In the genomic region with DNA sequence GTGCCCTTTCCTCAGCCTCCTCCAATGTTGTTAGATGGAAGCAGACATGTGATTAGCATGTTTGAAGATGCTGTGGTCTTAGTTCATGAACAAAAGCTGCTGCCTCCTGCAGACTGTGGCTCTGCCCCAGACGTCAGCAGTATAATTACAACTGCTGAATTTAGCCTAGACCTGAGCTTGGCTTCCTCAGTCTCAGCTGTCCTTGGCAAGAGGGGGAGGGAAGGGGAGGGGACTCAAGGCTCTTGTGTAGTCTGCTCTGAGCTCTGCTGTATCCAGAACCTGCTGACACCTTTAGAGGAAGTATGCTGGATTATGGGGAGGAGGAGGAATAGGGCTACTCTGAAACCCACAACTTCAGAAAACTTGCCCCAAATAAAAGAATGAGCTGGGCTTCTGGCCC, we compare ENCODE assay signal across 14 mouse cellular contexts.
DNase-seq lines count a peak whose midpoint lies in the region; ATAC-seq and TF ChIP-seq lines count a peak whose summit lies in the region.
"Had no signal": no experiment of that assay in that cellular context is flagged by ENCODE, and none has a peak within 500 bp of the region (broad histone marks: within the 10 kb centered on the region; RNA-seq: fewer than 3 reads in every experiment).

No protein-coding gene starts in this region.

- no peaks in the 10 kb centered on the region for H3K9me3 ChIP-seq in forebrain, embryonic 10.5 days
- no peaks in the 10 kb centered on the region for H3K9me3 ChIP-seq in forebrain, embryonic 12.5 days
- H3K9me3 ChIP-seq in hindbrain, embryonic 16.5 days (ENCODE audit: control insufficient read depth, low read length) = no peaks in the 10 kb centered on the region
- no peaks in the 10 kb centered on the region for H3K9me3 ChIP-seq in hindbrain, embryonic 14.5 days (ENCODE audit: control insufficient read depth, low read length)
- H3K9me3 ChIP-seq: liver, embryonic 13.5 days; megakaryocyte, embryonic 14.5 days had no signal

- no peak overlapping the region for H3K9ac ChIP-seq in forebrain, embryonic 12.5 days
- no peak overlapping the region for H3K9ac ChIP-seq in hindbrain, embryonic 16.5 days (ENCODE audit: low read depth, low read length)
- no peak overlapping the region for H3K9ac ChIP-seq in hindbrain, embryonic 14.5 days
- H3K9ac ChIP-seq: liver, embryonic 13.5 days had no signal

- H3K27ac ChIP-seq in forebrain, embryonic 10.5 days = peak overlapping the region; percentile 56
- no peak overlapping the region for H3K27ac ChIP-seq in forebrain, embryonic 12.5 days
- no peak overlapping the region for H3K27ac ChIP-seq in hindbrain, embryonic 16.5 days (ENCODE audit: low read depth, low read length)
- no peak overlapping the region for H3K27ac ChIP-seq in hindbrain, embryonic 14.5 days
- peak overlapping the region; percentile 88 for H3K27ac ChIP-seq in olfactory bulb, adult 2 months (ENCODE audit: insufficient read depth, low read depth, low read length)
- H3K27ac ChIP-seq: liver, embryonic 13.5 days had no signal

- H3K36me3 ChIP-seq in forebrain, embryonic 10.5 days (replicated peaks) = no peaks in the 10 kb centered on the region
- no peaks in the 10 kb centered on the region; the same call in 1 of the 2 replicates for H3K36me3 ChIP-seq in forebrain, embryonic 12.5 days (replicated peaks)
- no peaks in the 10 kb centered on the region for H3K36me3 ChIP-seq in hindbrain, embryonic 16.5 days (ENCODE audit: control insufficient read depth, insufficient read depth, low read length)
- no peaks in the 10 kb centered on the region for H3K36me3 ChIP-seq in hindbrain, embryonic 14.5 days (replicated peaks; ENCODE audit: control insufficient read depth, insufficient read depth)
- H3K36me3 ChIP-seq: liver, embryonic 13.5 days had no signal

- no peak for TF ChIP-seq POLR2A in olfactory bulb, adult 2 months (IDR thresholded peaks at IDR 0.05; ENCODE audit: insufficient read depth, low read depth, low read length)

- ATAC-seq in forebrain, embryonic 12.5 days (ENCODE audit: low FRiP score) = no peak
- ATAC-seq in hindbrain, embryonic 16.5 days = peak; percentile 47
- ATAC-seq in hindbrain, embryonic 14.5 days (ENCODE audit: low FRiP score) = no peak

- 21% methylated on average over 1 of the region's 1 CpGs for WGBS in forebrain, embryonic 10.5 days
- 4% methylated on average over 1 of the region's 1 CpGs for WGBS in forebrain, embryonic 12.5 days
- WGBS in hindbrain, embryonic 16.5 days = 12% methylated on average over 1 of the region's 1 CpGs
- WGBS in hindbrain, embryonic 14.5 days = 3% methylated on average over 1 of the region's 1 CpGs
- WGBS in olfactory bulb, adult 2 months = 0% methylated on average over 1 of the region's 1 CpGs

- TF ChIP-seq CTCF in olfactory bulb, adult 2 months (IDR thresholded peaks at IDR 0.05; ENCODE audit: insufficient read depth, low read depth, low read length) = no peak

- no peak for DNase-seq in forebrain, embryonic 10.5 days (ENCODE audit: extremely low spot score, low spot score)
- no peak for DNase-seq in hindbrain, embryonic 14.5 days (ENCODE audit: low spot score)
- peak; percentile 18 for DNase-seq in retina, postnatal 1 day
- DNase-seq in retina, embryonic 14.5 days (ENCODE audit: low spot score) = no peak
- no peak for DNase-seq in kidney, postnatal 14 days
- DNase-seq: cerebellum, adult 18-20 months; embryo, embryonic 11 days; kidney, postnatal 25 days; liver, embryonic 13.5 days; thymus, postnatal 36 days had no signal

- no peak overlapping the region for H3K4me3 ChIP-seq in forebrain, embryonic 10.5 days
- H3K4me3 ChIP-seq in forebrain, embryonic 12.5 days (replicated peaks) = no peak overlapping the region
- no peak overlapping the region for H3K4me3 ChIP-seq in hindbrain, embryonic 16.5 days (ENCODE audit: low read length)
- no peak overlapping the region for H3K4me3 ChIP-seq in hindbrain, embryonic 14.5 days (replicated peaks; ENCODE audit: low read length)
- no peak overlapping the region for H3K4me3 ChIP-seq in olfactory bulb, adult 2 months (ENCODE audit: insufficient read depth, low read depth, low read length)
- H3K4me3 ChIP-seq: liver, embryonic 13.5 days; megakaryocyte, embryonic 14.5 days had no signal

- H3K27me3 ChIP-seq in forebrain, embryonic 10.5 days (ENCODE audit: poor library complexity, severe bottlenecking) = no peaks in the 10 kb centered on the region
- no peaks in the 10 kb centered on the region for H3K27me3 ChIP-seq in forebrain, embryonic 12.5 days
- no peaks in the 10 kb centered on the region for H3K27me3 ChIP-seq in hindbrain, embryonic 16.5 days (replicated peaks; ENCODE audit: control insufficient read depth, insufficient read depth, low read length)
- H3K27me3 ChIP-seq in hindbrain, embryonic 14.5 days (ENCODE audit: control insufficient read depth, insufficient read depth, low read length) = no peaks in the 10 kb centered on the region
- H3K27me3 ChIP-seq: liver, embryonic 13.5 days; megakaryocyte, embryonic 14.5 days had no signal

- H3K4me1 ChIP-seq in forebrain, embryonic 10.5 days = peaks cover 14% of the 10 kb centered on the region
- peaks cover 15% of the 10 kb centered on the region for H3K4me1 ChIP-seq in forebrain, embryonic 12.5 days
- H3K4me1 ChIP-seq in hindbrain, embryonic 16.5 days (ENCODE audit: control insufficient read depth, insufficient read depth, low read depth, low read length) = no peaks in the 10 kb centered on the region
- H3K4me1 ChIP-seq in hindbrain, embryonic 14.5 days (replicated peaks; ENCODE audit: control insufficient read depth, insufficient read depth, low read length) = 0 out of 2 replicates have a peak, but pooled peaks cover 4% of the 10 kb centered on the region
- H3K4me1 ChIP-seq in olfactory bulb, adult 2 months (ENCODE audit: control insufficient read depth, insufficient read depth, low read length) = peaks cover 8% of the 10 kb centered on the region

- H3K4me2 ChIP-seq in forebrain, embryonic 12.5 days = no peak overlapping the region
- no peak overlapping the region for H3K4me2 ChIP-seq in hindbrain, embryonic 16.5 days (ENCODE audit: low read length)
- H3K4me2 ChIP-seq in hindbrain, embryonic 14.5 days (replicated peaks) = no peak overlapping the region
- H3K4me2 ChIP-seq: liver, embryonic 13.5 days had no signal

Comparison
In these comparisons a context has a peak if more than half of its experiments do, and no peak if none do; other contexts are left out.
1. H3K27ac ChIP-seq: peak in forebrain, embryonic 10.5 days (single experiment) and olfactory bulb, adult 2 months (single experiment); none in forebrain, embryonic 12.5 days (single experiment), hindbrain, embryonic 16.5 days (single experiment) and hindbrain, embryonic 14.5 days (single experiment).